Mouse (Mus musculus) kidney, adult 2 months (tissue): ENCODE results near the gene Colgalt1.

Experiments used
- CTCF ChIP-seq: fragments of 200-500 bp; conservative IDR thresholded peaks from 2 replicates; pipeline ENCODE4 v1.5.1; 2011; ENCODE audit warnings: low read depth, mild to moderate bottlenecking, control low read depth, low read length, moderate library complexity, mixed read lengths; ENCODE audit not compliant: insufficient read depth, insufficient read length
- POLR2A ChIP-seq: fragments of 200-500 bp; IDR thresholded peaks from one replicate; pipeline ENCODE4 v1.6.1; 2011; ENCODE audit warnings: low read depth, low read length, control low read depth

DNA sequence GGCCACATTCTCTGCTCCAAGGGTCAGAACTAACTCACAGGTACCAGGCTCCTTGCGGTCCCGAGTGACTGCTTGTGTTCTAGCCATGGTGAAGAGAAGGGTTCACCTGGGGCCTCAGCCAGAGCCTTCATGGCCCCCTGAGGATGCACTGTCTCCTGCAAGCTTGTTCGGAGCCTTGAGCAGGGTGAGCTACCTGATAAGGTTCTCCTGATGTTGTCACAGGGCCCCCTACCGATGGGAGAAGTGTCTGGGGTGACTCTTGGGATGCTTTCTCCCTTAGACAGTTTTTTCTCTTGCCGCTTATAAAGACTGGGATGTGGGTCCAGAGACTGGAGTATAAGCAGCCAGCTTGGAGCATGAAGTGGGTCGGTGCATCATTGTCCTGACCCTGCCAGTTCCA lies 14.4 kb upstream of the Colgalt1 start:
- TF ChIP-seq CTCF (no peak), POLR2A (no peak)
